Mouse (Mus musculus) heart, embryonic 11.5 days (tissue): ENCODE measurements at regions not wholly inside any gene's neighbourhood (a gene's known extent, or its start where the extent isn't known, plus 50 kb on each side); places are given as distances from the start of the nearest gene placed in this dataset.
A peak's percentile ranks its signal among the peaks of the same experiment; 100 is the strongest.

ENCODE experiments used
- ATAC-seq: fragments of 200-750 bp; cut with Nextera tagmentation; replicated peaks from 2 replicates; pipeline ENCODE4 v1.8.0; 2017; ENCODE audit warnings: moderate library complexity; ENCODE audit not compliant: insufficient number of reproducible peaks, low FRiP score, low TSS enrichment
- H3K27ac ChIP-seq: fragments of 300-500 bp; sonication (generic); 2 replicates; pipeline ENCODE4 v1.5.1; 2014; ENCODE audit warnings: mild to moderate bottlenecking, low read depth, low read length
- H3K27me3 ChIP-seq: fragments of 300-500 bp; sonication (generic); 2 replicates; pipeline ENCODE4 v1.6.1; 2014; ENCODE audit warnings: mild to moderate bottlenecking, low read length, mixed read lengths; ENCODE audit not compliant: control insufficient read depth, insufficient read depth
- H3K36me3 ChIP-seq: fragments of 300-500 bp; sonication (generic); 2 replicates; pipeline ENCODE4 v1.6.1; 2014; ENCODE audit warnings: mild to moderate bottlenecking, low read length, moderate library complexity, mixed read lengths; ENCODE audit not compliant: control insufficient read depth, insufficient read depth
- H3K4me1 ChIP-seq: fragments of 300-500 bp; sonication (generic); 2 replicates; pipeline ENCODE4 v1.6.1; 2014; ENCODE audit warnings: low read length; ENCODE audit not compliant: control insufficient read depth, insufficient read depth
- H3K4me2 ChIP-seq: fragments of 300-500 bp; sonication (generic); 2 replicates; pipeline ENCODE4 v1.6.1; 2014; ENCODE audit warnings: mild to moderate bottlenecking, moderate library complexity
- H3K4me3 ChIP-seq: fragments of 300-500 bp; sonication (generic); 2 replicates; pipeline ENCODE4 v1.5.1; 2014; ENCODE audit warnings: low read depth, low read length
- H3K9ac ChIP-seq: fragments of 300-500 bp; sonication (generic); 2 replicates; pipeline ENCODE4 v1.6.1; 2014; ENCODE audit warnings: mild to moderate bottlenecking, low read depth, low read length, moderate library complexity
- H3K9me3 ChIP-seq: fragments of 300-500 bp; sonication (generic); replicated peaks from 2 replicates; pipeline ENCODE4 v1.6.1; 2016; ENCODE audit warnings: low read length; ENCODE audit not compliant: control insufficient read depth
- WGBS: fragments of 180-500 bp; shearing (Covaris S2); extraction: QIAGEN DNeasy Blood & Tissue Kit; methylation state at CpG from one replicate; pipeline ENCODE4 v1.1.7; 2014; ENCODE audit not compliant: insufficient replicate concordance; 5-methylcytosine and 5-hydroxymethylcytosine counted together

- Histone ChIP-seq H3K4me3 (no peak overlapping the region), H3K27ac (no peak overlapping the region), H3K9ac (no peak overlapping the region), H3K9me3 (no peaks in the 10 kb centered on the region), H3K4me1 (peaks cover 11% of the 10 kb centered on the region), H3K4me2 (no peak overlapping the region), H3K36me3 (no peaks in the 10 kb centered on the region), H3K27me3 (no peaks in the 10 kb centered on the region)
- ATAC-seq = no peak
- WGBS = 80% methylated on average over 7 of the region's 7 CpGs
These were observed 341.5 kb upstream of the Tbx3 start for GRCm38 (mm10) chr5:119328971-119329370.

GRCm38 (mm10) chr5:119329371-119329770 is 341.1 kb upstream of the Tbx3 start:
- H3K4me2 ChIP-seq = no peak overlapping the region
- no peak for ATAC-seq
- 88% methylated on average over 10 of the region's 10 CpGs for WGBS
- no peak overlapping the region for H3K27ac ChIP-seq
- H3K9me3 ChIP-seq = no peaks in the 10 kb centered on the region
- H3K9ac ChIP-seq = no peak overlapping the region
- no peaks in the 10 kb centered on the region for H3K27me3 ChIP-seq
- H3K4me3 ChIP-seq = no peak overlapping the region
- peaks cover 11% of the 10 kb centered on the region for H3K4me1 ChIP-seq
- no peaks in the 10 kb centered on the region for H3K36me3 ChIP-seq

GRCm38 (mm10) chr5:119329860-119330259 is 340.6 kb upstream of the Tbx3 start:
- no peak overlapping the region for H3K9ac ChIP-seq
- no peak overlapping the region for H3K4me3 ChIP-seq
- H3K4me1 ChIP-seq = peaks cover 11% of the 10 kb centered on the region
- no peaks in the 10 kb centered on the region for H3K36me3 ChIP-seq
- H3K27me3 ChIP-seq = no peaks in the 10 kb centered on the region
- no peak overlapping the region for H3K4me2 ChIP-seq
- no peaks in the 10 kb centered on the region for H3K9me3 ChIP-seq
- H3K27ac ChIP-seq = no peak overlapping the region
- ATAC-seq = no peak
- 71% methylated on average over 6 of the region's 6 CpGs for WGBS

- Histone ChIP-seq H3K27ac (no peak overlapping the region), H3K27me3 (no peaks in the 10 kb centered on the region), H3K4me2 (no peak overlapping the region), H3K36me3 (no peaks in the 10 kb centered on the region), H3K9me3 (no peaks in the 10 kb centered on the region), H3K9ac (no peak overlapping the region), H3K4me1 (peaks cover under 1% of the 10 kb centered on the region; the same call in 1 of the 2 replicates), H3K4me3 (no peak overlapping the region)
- 68% methylated on average over 3 of the region's 3 CpGs for WGBS
- no peak for ATAC-seq
These were observed 339.0 kb upstream of the Tbx3 start for GRCm38 (mm10) chr5:119331461-119331860.

- 0 out of 2 replicates have a peak, but pooled peaks have one; percentile 31 for ATAC-seq
- Histone ChIP-seq H3K36me3 (no peaks in the 10 kb centered on the region), H3K9ac (no peak overlapping the region), H3K9me3 (no peaks in the 10 kb centered on the region), H3K4me3 (no peak overlapping the region), H3K4me1 (no peaks in the 10 kb centered on the region), H3K27ac (no peak overlapping the region), H3K4me2 (no peak overlapping the region), H3K27me3 (no peaks in the 10 kb centered on the region)
- WGBS = 25% methylated on average over 7 of the region's 7 CpGs
These were observed 337.8 kb upstream of the Tbx3 start for GRCm38 (mm10) chr5:119332621-119333020.

- H3K36me3 ChIP-seq = no peaks in the 10 kb centered on the region
- no peak overlapping the region for H3K27ac ChIP-seq
- no peaks in the 10 kb centered on the region for H3K9me3 ChIP-seq
- no peak overlapping the region for H3K4me3 ChIP-seq
- 87% methylated on average over 2 of the region's 2 CpGs for WGBS
- no peak overlapping the region for H3K9ac ChIP-seq
- H3K27me3 ChIP-seq = no peaks in the 10 kb centered on the region
- H3K4me1 ChIP-seq = no peaks in the 10 kb centered on the region
- ATAC-seq = no peak
- H3K4me2 ChIP-seq = no peak overlapping the region
These were observed 335.3 kb upstream of the Tbx3 start for GRCm38 (mm10) chr5:119335211-119335610.

- Histone ChIP-seq H3K27ac (no peak overlapping the region), H3K9ac (no peak overlapping the region), H3K4me3 (no peak overlapping the region), H3K9me3 (no peaks in the 10 kb centered on the region), H3K4me2 (no peak overlapping the region), H3K4me1 (no peaks in the 10 kb centered on the region), H3K27me3 (no peaks in the 10 kb centered on the region), H3K36me3 (no peaks in the 10 kb centered on the region)
- ATAC-seq = no peak
- WGBS = 47% methylated on average over 6 of the region's 6 CpGs
These were observed 334.5 kb upstream of the Tbx3 start for GRCm38 (mm10) chr5:119335979-119336378.

GRCm38 (mm10) chr5:119337739-119338138 is 332.7 kb upstream of the Tbx3 start:
- H3K27me3 ChIP-seq = no peaks in the 10 kb centered on the region

GRCm38 (mm10) chr5:119338711-119339110 is 331.8 kb upstream of the Tbx3 start:
- Histone ChIP-seq H3K4me3 (no peak overlapping the region), H3K9me3 (no peaks in the 10 kb centered on the region), H3K4me2 (no peak overlapping the region), H3K27ac (no peak overlapping the region), H3K36me3 (no peaks in the 10 kb centered on the region), H3K27me3 (no peaks in the 10 kb centered on the region), H3K4me1 (no peaks in the 10 kb centered on the region), H3K9ac (no peak overlapping the region)
- ATAC-seq = no peak
- WGBS = 86% methylated on average over 6 of the region's 6 CpGs

More at GRCm38 (mm10) chr5:119337739-119338138, 332.7 kb upstream of the Tbx3 start:
- no peak overlapping the region for H3K4me3 ChIP-seq
- no peaks in the 10 kb centered on the region for H3K36me3 ChIP-seq
- 79% methylated on average over 4 of the region's 4 CpGs for WGBS
- H3K9me3 ChIP-seq = no peaks in the 10 kb centered on the region
- no peak for ATAC-seq
- no peak overlapping the region for H3K27ac ChIP-seq
- H3K4me2 ChIP-seq = no peak overlapping the region
- H3K9ac ChIP-seq = no peak overlapping the region
- H3K4me1 ChIP-seq = no peaks in the 10 kb centered on the region
